Mouse (Mus musculus) heart, adult 2 months (tissue): ENCODE results near the gene Tgfbr3.

Source experiments
- CTCF ChIP-seq: fragments of 200-600 bp; IDR thresholded peaks from 2 replicates; pipeline ENCODE4 v1.8.1; 2022; ENCODE audit warnings: antibody characterized with exemption, mild to moderate bottlenecking, moderate library complexity
- POLR2A ChIP-seq: fragments of 200-500 bp; IDR thresholded peaks from 2 replicates; pipeline ENCODE4 v1.6.1; 2011; ENCODE audit warnings: mild to moderate bottlenecking, low read depth, low read length, control low read depth; ENCODE audit not compliant: insufficient read depth

DNA sequence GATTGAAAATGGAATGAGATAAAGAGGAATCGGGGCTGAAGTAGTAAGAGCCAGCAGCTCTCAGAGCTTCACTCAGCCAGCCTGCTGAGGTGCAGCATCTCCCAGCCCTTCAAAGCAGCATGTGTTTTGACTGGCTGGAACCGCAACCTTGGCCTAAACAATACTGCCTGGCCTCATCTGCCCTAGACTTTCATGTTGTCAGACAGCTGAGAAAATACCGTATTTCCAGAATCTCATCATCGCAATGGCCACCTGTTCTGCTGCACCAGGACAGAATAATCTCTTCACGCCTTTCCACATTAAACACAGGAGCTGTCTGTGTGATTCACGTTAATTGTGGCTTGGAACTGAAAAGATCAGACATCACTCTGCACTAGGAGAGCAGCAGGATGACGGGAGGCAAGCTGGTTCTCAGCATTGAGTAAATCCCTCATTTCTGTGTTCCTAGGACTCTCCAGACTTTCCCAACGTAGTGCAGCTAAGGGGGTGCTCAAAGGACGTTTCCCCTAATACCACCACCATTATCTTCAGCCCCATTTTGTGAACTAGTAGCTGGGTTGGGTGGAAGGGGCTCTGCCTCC, 145.1 kb downstream of the Tgfbr3 start:
- TF ChIP-seq CTCF: no peak
- no peak for TF ChIP-seq POLR2A
